Mouse (Mus musculus) MEL-GATA-1-ER (cell line): Measurements from ENCODE around the gene Olfr667.
"Not testable (repeated sequence)": the region's sequence is repeated elsewhere in the genome, so short reads cannot be mapped to it uniquely, and the experiment has no call there.

Experiments
- DNase-seq: peaks from one replicate; pipeline ENCODE4 v3.0.0-alpha.2; 2012; ENCODE audit warnings: low read depth; ENCODE audit errors: extremely low read depth

Olfr667 gene

GRCm38 (mm10) chr7:104921382-104921781 is at the start of gene Olfr667:
Gene Olfr667 (minus strand): TSS chr7:104921482.
- no peak for DNase-seq

- no peak for DNase-seq
Observed at GRCm38 (mm10) chr7:104962520-104962919, 41.2 kb upstream of the Olfr667 start, which contains the start of gene Olfr670. Gene Olfr670 (minus strand): TSS chr7:104962620.

- not testable (repeated sequence) for DNase-seq
Observed at GRCm38 (mm10) chr7:104950234-104950633, 29.0 kb upstream of the Olfr667 start.

- DNase-seq = no peak
Observed at GRCm38 (mm10) chr7:104933940-104934339, 12.7 kb upstream of the Olfr667 start, which contains the start of gene Olfr669. Gene Olfr669 (plus strand): TSS chr7:104934240.

GRCm38 (mm10) chr7:104927957-104928356 is 6.7 kb upstream of the Olfr667 start, which contains the start of gene Olfr668:
Gene Olfr668 (minus strand): TSS chr7:104928057.
- DNase-seq = no peak

GRCm38 (mm10) chr7:104895852-104896251 is 25.4 kb downstream of the Olfr667 start, which contains the start of gene Olfr666:
Gene Olfr666 (minus strand): TSS chr7:104895952.
- no peak for DNase-seq

- no peak for DNase-seq
Observed at GRCm38 (mm10) chr7:104877731-104878130, 43.6 kb downstream of the Olfr667 start, which contains the start of gene Olfr665. Gene Olfr665 (plus strand): TSS chr7:104878031.
